Mouse (Mus musculus): Measurements from ENCODE around the gene Hdac4. TPM values are rescaled to one million over a fixed set of nuclear protein-coding genes. Genes with fewer than 3 reads are reported as not detected.

Gene Hdac4
- polyA plus RNA-seq, 1 experiment, result 35.1 TPM

- H3K4me3 ChIP-seq (ENCODE audit: insufficient read depth, low read length), result no peak overlapping the region
- H3K4me1 ChIP-seq (ENCODE audit: control insufficient read depth, insufficient read depth, low read length), result peaks cover 26% of the 10 kb centered on the region
- TF ChIP-seq POLR2A (IDR thresholded peaks at IDR 0.05; ENCODE audit: extremely low read depth, insufficient read depth, low read length), result no peak
- TF ChIP-seq CTCF (IDR thresholded peaks at IDR 0.05; ENCODE audit: extremely low read depth, insufficient read depth, low read length), result no peak
- no peak overlapping the region for H3K27ac ChIP-seq (ENCODE audit: insufficient read depth, low read length)
These were observed 25.8 kb downstream of the Hdac4 start for GRCm38 (mm10) chr1:92169776-92170055.

GRCm38 (mm10) chr1:92168900-92169775 is 26.4 kb downstream of the Hdac4 start:
- H3K27ac ChIP-seq (ENCODE audit: insufficient read depth, low read length), result no peak overlapping the region
- no peak for TF ChIP-seq CTCF (IDR thresholded peaks at IDR 0.05; ENCODE audit: extremely low read depth, insufficient read depth, low read length)
- TF ChIP-seq POLR2A (IDR thresholded peaks at IDR 0.05; ENCODE audit: extremely low read depth, insufficient read depth, low read length), result no peak
- peaks cover 24% of the 10 kb centered on the region for H3K4me1 ChIP-seq (ENCODE audit: control insufficient read depth, insufficient read depth, low read length)
- H3K4me3 ChIP-seq (ENCODE audit: insufficient read depth, low read length), result no peak overlapping the region

GRCm38 (mm10) chr1:92163932-92164331 is 31.6 kb downstream of the Hdac4 start:
- Histone ChIP-seq H3K4me1 (ENCODE audit: control insufficient read depth, insufficient read depth, low read length) (peaks cover 7% of the 10 kb centered on the region), H3K27ac (ENCODE audit: insufficient read depth, low read length) (no peak overlapping the region), H3K4me3 (ENCODE audit: insufficient read depth, low read length) (no peak overlapping the region)
- TF ChIP-seq POLR2A (IDR thresholded peaks at IDR 0.05; ENCODE audit: extremely low read depth, insufficient read depth, low read length) (no peak), CTCF (IDR thresholded peaks at IDR 0.05; ENCODE audit: extremely low read depth, insufficient read depth, low read length) (no peak)

GRCm38 (mm10) chr1:92159804-92160203 is 35.7 kb downstream of the Hdac4 start:
- H3K4me3 ChIP-seq (ENCODE audit: insufficient read depth, low read length), result no peak overlapping the region

GRCm38 (mm10) chr1:92150201-92150600 is 45.3 kb downstream of the Hdac4 start:
- Histone ChIP-seq H3K27ac (ENCODE audit: insufficient read depth, low read length) (no peak overlapping the region), H3K4me1 (ENCODE audit: control insufficient read depth, insufficient read depth, low read length) (peaks cover under 1% of the 10 kb centered on the region; the same call in 1 of the 2 replicates), H3K4me3 (ENCODE audit: insufficient read depth, low read length) (no peak overlapping the region)
- TF ChIP-seq POLR2A (IDR thresholded peaks at IDR 0.05; ENCODE audit: extremely low read depth, insufficient read depth, low read length) (no peak), CTCF (IDR thresholded peaks at IDR 0.05; ENCODE audit: extremely low read depth, insufficient read depth, low read length) (no peak)

More at GRCm38 (mm10) chr1:92159804-92160203, 35.7 kb downstream of the Hdac4 start:
- H3K4me1 ChIP-seq (ENCODE audit: control insufficient read depth, insufficient read depth, low read length), result peaks cover 4% of the 10 kb centered on the region
- no peak for TF ChIP-seq POLR2A (IDR thresholded peaks at IDR 0.05; ENCODE audit: extremely low read depth, insufficient read depth, low read length)
- no peak for TF ChIP-seq CTCF (IDR thresholded peaks at IDR 0.05; ENCODE audit: extremely low read depth, insufficient read depth, low read length)
- H3K27ac ChIP-seq (ENCODE audit: insufficient read depth, low read length), result no peak overlapping the region

GRCm38 (mm10) chr1:92148527-92148926 is 47.0 kb downstream of the Hdac4 start:
- TF ChIP-seq POLR2A (IDR thresholded peaks at IDR 0.05; ENCODE audit: extremely low read depth, insufficient read depth, low read length) (no peak), CTCF (IDR thresholded peaks at IDR 0.05; ENCODE audit: extremely low read depth, insufficient read depth, low read length) (no peak)
- no peak overlapping the region for H3K27ac ChIP-seq (ENCODE audit: insufficient read depth, low read length)
- no peak overlapping the region for H3K4me3 ChIP-seq (ENCODE audit: insufficient read depth, low read length)
- H3K4me1 ChIP-seq (ENCODE audit: control insufficient read depth, insufficient read depth, low read length), result peaks cover 10% of the 10 kb centered on the region

- Histone ChIP-seq H3K4me3 (ENCODE audit: insufficient read depth, low read length) (no peak overlapping the region), H3K4me1 (ENCODE audit: control insufficient read depth, insufficient read depth, low read length) (peaks cover 14% of the 10 kb centered on the region), H3K27ac (ENCODE audit: insufficient read depth, low read length) (no peak overlapping the region)
- no peak for TF ChIP-seq CTCF (IDR thresholded peaks at IDR 0.05; ENCODE audit: extremely low read depth, insufficient read depth, low read length)
- no peak for TF ChIP-seq POLR2A (IDR thresholded peaks at IDR 0.05; ENCODE audit: extremely low read depth, insufficient read depth, low read length)
These were observed 50.5 kb downstream of the Hdac4 start for GRCm38 (mm10) chr1:92144868-92145534.

- TF ChIP-seq CTCF (IDR thresholded peaks at IDR 0.05; ENCODE audit: extremely low read depth, insufficient read depth, low read length) (no peak), POLR2A (IDR thresholded peaks at IDR 0.05; ENCODE audit: extremely low read depth, insufficient read depth, low read length) (no peak)
- Histone ChIP-seq H3K27ac (ENCODE audit: insufficient read depth, low read length) (no peak overlapping the region), H3K4me1 (ENCODE audit: control insufficient read depth, insufficient read depth, low read length) (peaks cover 14% of the 10 kb centered on the region), H3K4me3 (ENCODE audit: insufficient read depth, low read length) (no peak overlapping the region)
These were observed 52.1 kb downstream of the Hdac4 start for GRCm38 (mm10) chr1:92143331-92143895.

GRCm38 (mm10) chr1:92142793-92143192 is 52.7 kb downstream of the Hdac4 start:
- Histone ChIP-seq H3K4me3 (ENCODE audit: insufficient read depth, low read length) (no peak overlapping the region), H3K27ac (ENCODE audit: insufficient read depth, low read length) (no peak overlapping the region), H3K4me1 (ENCODE audit: control insufficient read depth, insufficient read depth, low read length) (peaks cover 14% of the 10 kb centered on the region)
- TF ChIP-seq POLR2A (IDR thresholded peaks at IDR 0.05; ENCODE audit: extremely low read depth, insufficient read depth, low read length) (no peak), CTCF (IDR thresholded peaks at IDR 0.05; ENCODE audit: extremely low read depth, insufficient read depth, low read length) (no peak)
